Mouse (Mus musculus) E14TG2a.4 (cell line): ENCODE data around the gene Psmc3ip.

Experiments used
- CTCF ChIP-seq: conservative IDR thresholded peaks from 2 replicates; pipeline ENCODE4 v1.5.1; 2014; ENCODE audit warnings: low read length
- NANOG ChIP-seq: IDR thresholded peaks from 2 replicates; pipeline ENCODE4 v1.6.1; 2014; ENCODE audit warnings: borderline replicate concordance, low read length, mixed read lengths
- POU5F1 ChIP-seq: IDR thresholded peaks from 2 replicates; pipeline ENCODE4 v1.6.1; 2014; ENCODE audit warnings: low read length, borderline replicate concordance

DNA sequence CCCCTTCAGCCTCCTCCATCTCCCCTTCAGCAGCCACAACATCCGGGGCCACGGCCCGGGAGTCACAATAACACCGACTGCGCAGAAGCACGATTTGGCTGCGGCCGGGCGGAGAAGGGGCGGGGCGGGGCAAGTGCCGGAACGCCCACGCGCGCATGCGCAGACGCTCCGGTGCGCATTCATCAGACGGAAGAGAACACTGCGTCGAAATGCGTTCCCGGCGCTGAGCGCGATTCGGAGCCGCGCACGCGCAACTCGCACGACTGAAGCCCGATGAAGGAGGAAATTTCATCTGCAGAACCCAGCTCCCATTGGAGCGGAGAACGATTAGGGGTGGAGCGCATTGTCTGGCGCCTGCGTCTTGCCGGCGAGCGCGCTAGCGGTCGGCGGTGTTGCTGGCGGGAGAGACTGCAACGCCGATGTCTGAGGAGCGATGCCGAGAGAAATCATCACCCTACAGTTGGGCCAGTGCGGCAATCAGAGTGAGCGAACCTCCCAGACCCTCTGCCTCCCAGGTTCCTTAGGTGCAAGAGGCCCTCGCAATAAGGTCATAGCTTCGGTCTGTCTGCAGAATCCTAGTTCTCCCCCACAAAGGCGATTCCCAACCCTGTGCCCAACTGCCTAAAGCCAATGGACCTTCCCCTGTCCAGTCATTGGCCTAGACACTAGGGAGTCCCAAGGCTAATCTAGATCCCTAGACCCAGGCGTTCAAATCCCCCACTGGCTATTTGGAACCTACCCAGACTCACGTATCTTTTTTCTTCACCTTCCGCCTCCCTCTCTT, 24.7 kb upstream of the Psmc3ip start, which contains the start of the genes Retreg3 and Tubg1:
- TF ChIP-seq CTCF = no peak
- no peak for TF ChIP-seq NANOG
- TF ChIP-seq POU5F1 = no peak
